Mouse (Mus musculus): ENCODE data around the gene Cfap97d2. TPM values are rescaled to one million over a fixed set of nuclear protein-coding genes. Genes with fewer than 3 reads are reported as not detected.
A peak's percentile ranks its signal among the peaks of the same experiment; 100 is the strongest.

Gene Cfap97d2
- polyA plus RNA-seq, 1 experiment from 2014 or later = 1.0 TPM

DNA sequence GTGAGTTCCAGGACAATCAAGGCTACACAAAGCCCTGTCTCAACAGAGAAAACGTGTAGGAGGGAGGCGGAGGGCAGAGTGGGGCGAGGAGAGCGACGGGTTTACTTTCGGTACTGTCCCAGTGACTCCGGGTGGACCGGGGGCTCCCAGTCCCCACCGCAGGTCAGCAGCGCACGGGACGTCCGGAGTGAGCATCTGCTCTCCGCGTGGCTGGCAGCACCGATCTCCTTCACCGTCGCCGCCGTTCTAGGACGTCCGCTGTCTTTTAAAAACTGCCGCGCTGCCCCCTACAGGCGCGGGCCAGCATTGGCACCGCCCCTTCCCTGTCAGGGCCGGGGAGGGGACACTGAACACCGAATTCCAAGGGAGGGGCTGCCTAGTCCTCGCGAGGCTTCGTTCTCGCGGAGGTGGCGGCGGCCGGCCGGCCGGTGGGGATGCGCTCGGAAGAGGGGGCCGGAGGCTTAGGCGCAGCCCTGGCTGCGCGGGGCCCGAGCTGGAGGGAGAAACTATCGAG is 79.6 kb downstream of the Cfap97d2 start, which contains the start of gene Upf3a:
Gene Upf3a, plus strand, starts transcription at position 366 of the 514 bp plus-strand sequence.
- Histone ChIP-seq H3K4me1 (replicated peaks; ENCODE audit: control insufficient read depth, insufficient read depth, low read length) (no peaks in the 10 kb centered on the region), H3K4me2 (replicated peaks; ENCODE audit: low read depth, low read length) (peak within 1 kb of the TSS; percentile 60), H3K4me3 (ENCODE audit: low read depth, low read length) (peak within 1 kb of the TSS; percentile 65), H3K36me3 (ENCODE audit: control insufficient read depth, insufficient read depth, low read length) (peaks cover 7% of the 10 kb centered on the region; the same call in 1 of the 2 replicates), H3K9ac (ENCODE audit: low read depth, low read length) (peak within 1 kb of the TSS; percentile 96), H3K27ac (ENCODE audit: low read depth, low read length) (peak within 1 kb of the TSS; percentile 98), H3K27me3 (ENCODE audit: control insufficient read depth, insufficient read depth, low read length) (no peaks in the 10 kb centered on the region), H3K9me3 (ENCODE audit: control insufficient read depth, low read length) (no peaks in the 10 kb centered on the region)
- peak; percentile 94 for ATAC-seq (ENCODE audit: low FRiP score)
- WGBS = under 1% methylated on average over 47 of the region's 47 CpGs
- DNase-seq (ENCODE audit: low spot score) = peak; percentile 95

GRCm38 (mm10) chr8:13785764-13786299 is 80.1 kb downstream of the Cfap97d2 start:
- Histone ChIP-seq H3K27me3 (ENCODE audit: control insufficient read depth, insufficient read depth, low read length) (no peaks in the 10 kb centered on the region), H3K4me1 (replicated peaks; ENCODE audit: control insufficient read depth, insufficient read depth, low read length) (no peaks in the 10 kb centered on the region), H3K4me2 (replicated peaks; ENCODE audit: low read depth, low read length) (peak overlapping the region; percentile 60), H3K36me3 (ENCODE audit: control insufficient read depth, insufficient read depth, low read length) (peaks cover 7% of the 10 kb centered on the region; the same call in 1 of the 2 replicates), H3K27ac (ENCODE audit: low read depth, low read length) (peak overlapping the region; percentile 98), H3K9me3 (ENCODE audit: control insufficient read depth, low read length) (no peaks in the 10 kb centered on the region), H3K9ac (ENCODE audit: low read depth, low read length) (peak overlapping the region; percentile 96), H3K4me3 (ENCODE audit: low read depth, low read length) (peak overlapping the region; percentile 65)
- WGBS = under 1% methylated on average over 43 of the region's 47 CpGs
- ATAC-seq (ENCODE audit: low FRiP score) (peak; percentile 96), DNase-seq (ENCODE audit: low spot score) (peak; percentile 100)

- H3K27ac ChIP-seq (ENCODE audit: low read depth, low read length) = no peak overlapping the region
- H3K9me3 ChIP-seq (ENCODE audit: control insufficient read depth, low read length) = no peaks in the 10 kb centered on the region
- no peak overlapping the region for H3K4me3 ChIP-seq (ENCODE audit: low read depth, low read length)
- no peak for ATAC-seq (ENCODE audit: low FRiP score)
- H3K9ac ChIP-seq (ENCODE audit: low read depth, low read length) = no peak overlapping the region
- no peak for DNase-seq (ENCODE audit: low spot score)
- no peaks in the 10 kb centered on the region for H3K36me3 ChIP-seq (ENCODE audit: control insufficient read depth, insufficient read depth, low read length)
- H3K4me1 ChIP-seq (replicated peaks; ENCODE audit: control insufficient read depth, insufficient read depth, low read length) = no peaks in the 10 kb centered on the region
- 91% methylated on average over 8 of the region's 8 CpGs for WGBS
- H3K27me3 ChIP-seq (ENCODE audit: control insufficient read depth, insufficient read depth, low read length) = no peaks in the 10 kb centered on the region
- no peak overlapping the region for H3K4me2 ChIP-seq (replicated peaks; ENCODE audit: low read depth, low read length)
Measured at GRCm38 (mm10) chr8:13789606-13790005, 83.9 kb downstream of the Cfap97d2 start.

Other genes starting within 250 kb of the Cfap97d2 start
- gene Gas6, start 211.4 kb upstream of the Cfap97d2 start, polyA plus RNA-seq (2014; fragmentation: Nextera tagmentation; extraction: Ambion mirVana) = 5.9 and 9.8 TPM in 2 replicates
- not detected in 2 replicates for gene 1700029H14Rik, start 143.4 kb upstream of the Cfap97d2 start, polyA plus RNA-seq (2014; fragmentation: Nextera tagmentation; extraction: Ambion mirVana)
- gene Rasa3, start 28.3 kb upstream of the Cfap97d2 start, polyA plus RNA-seq (2014; fragmentation: Nextera tagmentation; extraction: Ambion mirVana) = 19.4 and 24.3 TPM in 2 replicates
- 262 and 270 TPM in 2 replicates for gene Cdc16, start 51.8 kb downstream of the Cfap97d2 start, polyA plus RNA-seq (2014; fragmentation: Nextera tagmentation; extraction: Ambion mirVana)
- gene Upf3a, start 79.7 kb downstream of the Cfap97d2 start, polyA plus RNA-seq (2014; fragmentation: Nextera tagmentation; extraction: Ambion mirVana) = 40.3 and 43.7 TPM in 2 replicates
- gene AF366264, start 132.5 kb downstream of the Cfap97d2 start, polyA plus RNA-seq (2014; fragmentation: Nextera tagmentation; extraction: Ambion mirVana) = not detected in 2 replicates
- gene Champ1, start 163.8 kb downstream of the Cfap97d2 start, polyA plus RNA-seq (2014; fragmentation: Nextera tagmentation; extraction: Ambion mirVana) = 47.7 and 57.3 TPM in 2 replicates
- gene Coprs, start 184.4 kb downstream of the Cfap97d2 start, polyA plus RNA-seq (2014; fragmentation: Nextera tagmentation; extraction: Ambion mirVana) = 73.3 and 79.1 TPM in 2 replicates